Comparison of ENCODE assay signal across 8 mouse cellular contexts in the genomic region with DNA sequence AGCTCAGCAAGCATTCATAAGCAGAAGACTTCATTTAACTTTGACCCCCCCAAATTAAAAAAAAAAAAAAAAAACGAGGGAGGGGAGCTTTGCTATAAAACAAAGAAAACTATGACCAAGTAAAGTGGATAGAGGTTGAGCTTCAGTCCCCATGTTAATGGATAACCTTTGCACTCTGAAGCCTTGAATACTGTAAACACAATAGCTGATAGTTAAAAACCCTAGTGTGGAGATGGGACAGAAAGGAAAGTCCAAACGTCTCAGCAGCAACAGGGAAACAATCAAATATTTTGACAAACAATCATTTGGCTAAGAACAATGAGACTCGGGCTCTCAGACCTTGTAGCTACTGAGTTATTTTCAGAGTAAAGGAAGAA. TPM values are rescaled to one million over a fixed set of nuclear protein-coding genes. Genes with fewer than 3 reads are reported as not detected.
DNase-seq lines count a peak whose midpoint lies in the region; ATAC-seq and TF ChIP-seq lines count a peak whose summit lies in the region.

No protein-coding gene starts in this region.

- H3ac ChIP-seq in myocyte (ENCODE audit: control insufficient read depth, insufficient read length), result no peak overlapping the region

- no peaks in the 10 kb centered on the region for H3K36me3 ChIP-seq in embryonic facial prominence, embryonic 13.5 days
- H3K36me3 ChIP-seq in intestine, embryonic 14.5 days (ENCODE audit: control insufficient read depth, insufficient read depth, low read length), result no peaks in the 10 kb centered on the region
- no peaks in the 10 kb centered on the region for H3K36me3 ChIP-seq in myocyte (ENCODE audit: control insufficient read depth, insufficient read depth)

- peak overlapping the region; percentile 73 for H3K4me2 ChIP-seq in embryonic facial prominence, embryonic 13.5 days
- H3K4me2 ChIP-seq in intestine, embryonic 14.5 days (ENCODE audit: low read length), result peak overlapping the region; percentile 79
- peak overlapping the region; percentile 83 for H3K4me2 ChIP-seq in myocyte (ENCODE audit: low read depth)

- 0% methylated on average over 3 of the region's 3 CpGs for WGBS in embryonic facial prominence, embryonic 13.5 days
- WGBS in intestine, embryonic 14.5 days, result 3% methylated on average over 3 of the region's 3 CpGs

- DNase-seq in left cerebral cortex, adult 2 months (ENCODE audit: extremely low spot score in 1 of 2, low spot score in 2 of 2), result no peak
- no peak for DNase-seq in left cerebral cortex, postnatal 14 days (ENCODE audit: low spot score in 2 of 2)
- DNase-seq in intestine, embryonic 14.5 days (ENCODE audit: low spot score), result no peak
- no peak for DNase-seq in left cerebral cortex, adult 9 months (ENCODE audit: low spot score in 2 of 2)
- no peak for DNase-seq in T-cell, adult 2 months (ENCODE audit: low spot score)

- H3K9me3 ChIP-seq in embryonic facial prominence, embryonic 13.5 days, result no peaks in the 10 kb centered on the region
- H3K9me3 ChIP-seq in intestine, embryonic 14.5 days (ENCODE audit: control insufficient read depth, low read length), result no peaks in the 10 kb centered on the region

- TF ChIP-seq CTCF in left cerebral cortex, adult 2 months (IDR thresholded peaks at IDR 0.05), result no peak

- peak overlapping the region; percentile 30; the same call in 1 of the 2 replicates for H3K27ac ChIP-seq in left cerebral cortex, adult 2 months
- peak overlapping the region; percentile 86 for H3K27ac ChIP-seq in embryonic facial prominence, embryonic 13.5 days
- H3K27ac ChIP-seq in intestine, embryonic 14.5 days (ENCODE audit: low read depth), result peak overlapping the region; percentile 95

- intact Hi-C loops in left cerebral cortex, adult 2 months (cut with DNase I), result loop anchor here (2.0 to 5.0 kb wide), 2 partner anchors 86 to 135 kb away; no protein-coding TSS in a partner anchor
- intact Hi-C loops in left cerebral cortex, postnatal 14 days (cut with DNase I), result loop anchor here (5.0 kb wide), 3 partner anchors 65 to 185 kb away; no protein-coding TSS in a partner anchor

- ATAC-seq in embryonic facial prominence, embryonic 13.5 days (ENCODE audit: insufficient number of reproducible peaks, insufficient read depth, low FRiP score, low TSS enrichment, low read depth), result no peak
- no peak for ATAC-seq in intestine, embryonic 14.5 days (replicated peaks; ENCODE audit: low FRiP score, low TSS enrichment, low read depth)
- ATAC-seq in erythroid progenitor cell, adult 5-6 weeks (replicated peaks; ENCODE audit: low FRiP score, poor library complexity, severe bottlenecking), result no peak

- H3K27me3 ChIP-seq in embryonic facial prominence, embryonic 13.5 days, result no peaks in the 10 kb centered on the region
- no peaks in the 10 kb centered on the region for H3K27me3 ChIP-seq in intestine, embryonic 14.5 days (replicated peaks; ENCODE audit: control insufficient read depth, insufficient read depth, low read length)
- no peaks in the 10 kb centered on the region for H3K27me3 ChIP-seq in myocyte (ENCODE audit: control insufficient read depth, insufficient read depth, insufficient read length)

- H3K79me2 ChIP-seq in myocyte (ENCODE audit: control insufficient read depth, insufficient read depth), result peaks cover 27% of the 10 kb centered on the region

- H3K4me3 ChIP-seq in left cerebral cortex, adult 2 months, result peak overlapping the region; percentile 46
- H3K4me3 ChIP-seq in embryonic facial prominence, embryonic 13.5 days, result peak overlapping the region; percentile 89
- peak overlapping the region; percentile 80 for H3K4me3 ChIP-seq in intestine, embryonic 14.5 days (ENCODE audit: low read depth, low read length)
- H3K4me3 ChIP-seq in myocyte, result peak overlapping the region; percentile 44

- peaks cover 38% of the 10 kb centered on the region for H3K4me1 ChIP-seq in embryonic facial prominence, embryonic 13.5 days
- peaks cover 27% of the 10 kb centered on the region for H3K4me1 ChIP-seq in intestine, embryonic 14.5 days (replicated peaks; ENCODE audit: control insufficient read depth, insufficient read depth, low read length)

- no peak for TF ChIP-seq POLR2A in myocyte (IDR thresholded peaks at IDR 0.05; ENCODE audit: insufficient read length, low read depth)

- peak overlapping the region; percentile 72 for H3K9ac ChIP-seq in embryonic facial prominence, embryonic 13.5 days
- peak overlapping the region; percentile 67 for H3K9ac ChIP-seq in intestine, embryonic 14.5 days (ENCODE audit: low read length)

TF ChIP-seq in myocyte, 11 proteins besides CTCF, POLR2A, EP300 and RAD21:
- TF ChIP-seq POLR2AphosphoS2 (IDR thresholded peaks at IDR 0.05; ENCODE audit: insufficient read length, low read depth) (no peak), SRF (IDR thresholded peaks at IDR 0.05; ENCODE audit: control insufficient read depth, insufficient read length, low read depth) (no peak), MAX (IDR thresholded peaks at IDR 0.05; ENCODE audit: low read depth) (no peak), TCF12 (IDR thresholded peaks at IDR 0.05; ENCODE audit: insufficient read depth, poor library complexity, severe bottlenecking) (no peak), E2F4 (IDR thresholded peaks at IDR 0.05; ENCODE audit: insufficient read depth) (no peak), REST (IDR thresholded peaks at IDR 0.05; ENCODE audit: insufficient read depth, insufficient read length) (no peak), USF1 (IDR thresholded peaks at IDR 0.05; ENCODE audit: low read depth) (no peak), MYOG (IDR thresholded peaks at IDR 0.05; ENCODE audit: control insufficient read depth in 1 of 3, insufficient read depth in 1 of 3, insufficient read length in 2 of 3, low read depth in 2 of 3) (no peak), CEBPB (IDR thresholded peaks at IDR 0.05; ENCODE audit: insufficient read depth, poor library complexity, severe bottlenecking) (no peak), TCF3 (IDR thresholded peaks at IDR 0.05; ENCODE audit: insufficient read length, low read depth) (no peak), MYOD1 (IDR thresholded peaks at IDR 0.05; ENCODE audit: control insufficient read depth in 1 of 3, insufficient read length in 2 of 3, low read depth in 2 of 3) (no peak)

RNA-seq across cellular contexts. Expression of a gene that starts 15.2 kb away (rescaled TPM):
- 1 to 10 TPM; 2.9 to 3.4 TPM for total RNA-seq in left cerebral cortex, adult 2 months (2021)
- total RNA-seq in left cerebral cortex, postnatal 14 days (2021), result 1 to 10 TPM; 3.3 to 3.7 TPM
- 4.7 and 5.2 TPM in 2 replicates for polyA plus RNA-seq in embryonic facial prominence, embryonic 13.5 days (2015; fragmentation: Nextera tagmentation; extraction: Ambion mirVana)
- polyA plus RNA-seq in intestine, embryonic 14.5 days (2014; fragmentation: Nextera tagmentation; extraction: Ambion mirVana), result 3.8 and 4.3 TPM in 2 replicates
- polyA plus RNA-seq in myocyte (2012; fragmentation: generic; extraction: Trizol), result 5.0 TPM
- total RNA-seq in erythroid progenitor cell, adult 5-6 weeks (2015; ENCODE audit: low replicate concordance), result 19.7 and 20.9 TPM in 2 replicates
- 25.7 and 33.9 TPM in 2 replicates for total RNA-seq in erythroid progenitor cell, adult 5-6 weeks (2017; ENCODE audit: low replicate concordance)

Comparison
In these comparisons a context has a peak if more than half of its experiments do, and no peak if none do; other contexts are left out.
1. H3K27ac ChIP-seq: peak in every context shown above with its lines; median percentile 95 in intestine, embryonic 14.5 days; 86 in embryonic facial prominence, embryonic 13.5 days; 30 in left cerebral cortex, adult 2 months.
2. RNA of a gene that starts 15.2 kb away (total RNA-seq): 19.7 to 33.9 TPM in erythroid progenitor cell, adult 5-6 weeks; 3.3 to 3.7 TPM in left cerebral cortex, postnatal 14 days and 2.9 to 3.4 TPM in left cerebral cortex, adult 2 months; every median in the first group is over 4 times any median in the second.
3. Peak in every context shown above with its lines, with median percentiles within 50 percentile points of each other: H3K4me3 ChIP-seq and H3K4me2 ChIP-seq.